Mouse (Mus musculus): Measurements from ENCODE around the gene D3Ertd751e. TPM values are rescaled to one million over a fixed set of nuclear protein-coding genes. Genes with fewer than 3 reads are reported as not detected.

The D3Ertd751e gene
- 4.1 and 11.2 TPM in 2 replicates for polyA plus RNA-seq (2011; ENCODE audit: insufficient read depth, insufficient read length, low replicate concordance, missing spikeins)

DNA sequence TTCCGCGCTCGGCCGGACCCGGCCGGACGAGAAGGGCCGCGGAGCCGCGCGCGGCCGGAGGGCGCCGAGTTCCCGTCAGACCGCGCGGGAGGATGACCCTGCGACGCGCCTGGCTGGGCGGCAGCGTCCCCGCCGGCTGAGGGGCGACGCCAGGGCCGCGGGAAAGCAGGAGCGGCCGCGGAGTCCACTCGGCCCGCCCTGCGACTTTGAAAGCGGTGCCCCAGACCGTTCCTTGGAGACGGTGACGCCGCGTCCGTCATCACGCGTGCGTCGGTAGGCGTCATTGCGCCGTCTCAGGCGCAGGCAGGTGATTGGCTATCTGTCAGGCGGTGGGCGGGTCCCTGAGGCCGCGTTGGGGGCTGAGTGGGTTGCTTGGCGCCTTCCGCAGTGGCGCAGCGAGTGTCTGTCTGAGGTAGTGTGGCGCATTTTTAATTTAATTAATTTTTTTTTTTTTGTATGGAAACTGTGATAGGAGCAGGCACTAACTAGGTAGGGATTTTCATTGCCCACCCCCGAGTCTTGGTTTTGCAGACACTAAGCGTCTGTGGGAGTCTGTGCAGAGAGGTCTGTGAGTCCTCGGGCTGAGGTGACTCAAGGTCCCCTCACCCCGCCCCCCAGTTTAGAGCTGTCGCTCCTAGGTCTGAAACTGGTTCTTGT, at the start of gene D3Ertd751e, which contains the start of gene Sclt1:
TSS of gene D3Ertd751e (plus strand) at position 334 of the 657 bp plus-strand sequence.
TSS of gene Sclt1 (minus strand) at position 237 of the 657 bp plus-strand sequence.
- WGBS, result under 1% methylated on average over 66 of the region's 66 CpGs
- Histone ChIP-seq H3K4me3 (replicated peaks; ENCODE audit: control insufficient read depth, low read depth, low read length) (peak within 1 kb of the TSS; percentile 80), H3K4me1 (ENCODE audit: control insufficient read depth, insufficient read depth, low read length) (peaks cover 2% of the 10 kb centered on the region; the same call in 1 of the 2 replicates), H3K27ac (ENCODE audit: control insufficient read depth, insufficient read depth, low read depth, low read length, poor library complexity) (peak within 1 kb of the TSS; percentile 92)
- TF ChIP-seq CTCF (IDR thresholded peaks at IDR 0.05; ENCODE audit: control insufficient read depth, insufficient read depth, low read length) (no peak), POLR2A (IDR thresholded peaks at IDR 0.05; ENCODE audit: borderline replicate concordance, control insufficient read depth, low read depth, low read length) (peak; percentile 83)

DNA sequence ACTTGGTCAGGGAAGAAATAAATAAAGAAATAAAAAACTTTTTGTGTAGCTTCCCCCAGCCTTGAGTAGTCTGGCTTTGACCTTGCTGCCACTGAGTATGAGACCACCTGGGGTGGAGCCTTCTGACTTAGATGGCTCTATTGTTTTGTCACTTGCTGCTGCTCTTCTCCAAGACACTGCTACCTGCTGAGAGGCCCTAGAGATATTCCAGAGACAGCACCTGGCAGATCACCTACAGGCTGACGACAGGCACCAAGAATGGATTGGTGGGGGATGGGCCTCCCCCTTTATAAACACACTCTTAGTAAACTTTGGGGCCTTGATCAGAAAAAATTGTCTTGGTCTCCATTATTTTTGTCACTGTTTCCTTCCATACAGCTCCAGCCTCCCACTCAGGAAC, 46.7 kb upstream of the D3Ertd751e start:
- Histone ChIP-seq H3K4me1 (ENCODE audit: control insufficient read depth, insufficient read depth, low read length) (no peaks in the 10 kb centered on the region), H3K4me3 (replicated peaks; ENCODE audit: control insufficient read depth, low read depth, low read length) (no peak overlapping the region), H3K27ac (ENCODE audit: control insufficient read depth, insufficient read depth, low read depth, low read length, poor library complexity) (no peak overlapping the region)
- TF ChIP-seq POLR2A (IDR thresholded peaks at IDR 0.05; ENCODE audit: borderline replicate concordance, control insufficient read depth, low read depth, low read length), result no peak
- TF ChIP-seq CTCF (IDR thresholded peaks at IDR 0.05; ENCODE audit: control insufficient read depth, insufficient read depth, low read length), result no peak
- 89% methylated on average over 1 of the region's 1 CpGs for WGBS

DNA sequence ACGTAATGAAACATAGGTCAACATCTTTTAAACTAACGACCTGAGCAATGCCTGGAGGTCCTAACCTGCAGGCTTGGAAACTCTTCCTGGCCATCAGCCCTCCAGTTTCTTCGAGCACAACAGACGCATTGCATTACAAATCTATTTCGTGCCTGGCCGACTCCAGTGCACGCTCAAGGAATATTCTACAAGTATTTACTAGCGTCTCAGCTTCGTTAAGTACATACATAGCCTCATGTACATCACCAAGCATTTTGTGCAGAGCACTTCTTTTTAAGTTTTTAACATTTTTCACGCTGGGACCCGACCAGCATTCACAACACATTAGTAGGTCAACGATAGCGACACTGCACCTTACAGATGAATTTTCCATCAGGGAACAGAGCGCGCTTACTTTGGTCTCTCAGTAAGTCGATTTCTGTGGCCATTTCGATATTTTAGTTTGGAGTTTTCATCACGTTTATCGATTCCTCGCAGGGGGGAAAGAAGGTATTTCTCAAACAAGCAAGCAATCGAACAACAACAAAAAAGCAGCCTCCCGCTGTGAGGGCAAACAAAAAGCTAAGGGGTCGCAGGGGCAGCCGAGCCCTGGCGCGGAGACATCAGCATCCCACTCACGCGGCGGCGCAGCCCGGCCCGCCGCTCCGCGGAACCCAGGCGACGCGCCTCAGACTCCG, 672 bp upstream of the D3Ertd751e start:
- H3K27ac ChIP-seq (ENCODE audit: control insufficient read depth, insufficient read depth, low read depth, low read length, poor library complexity), result peak overlapping the region; percentile 92
- TF ChIP-seq POLR2A (IDR thresholded peaks at IDR 0.05; ENCODE audit: borderline replicate concordance, control insufficient read depth, low read depth, low read length) (no peak), CTCF (IDR thresholded peaks at IDR 0.05; ENCODE audit: control insufficient read depth, insufficient read depth, low read length) (no peak)
- WGBS, result under 1% methylated on average over 39 of the region's 39 CpGs

DNA sequence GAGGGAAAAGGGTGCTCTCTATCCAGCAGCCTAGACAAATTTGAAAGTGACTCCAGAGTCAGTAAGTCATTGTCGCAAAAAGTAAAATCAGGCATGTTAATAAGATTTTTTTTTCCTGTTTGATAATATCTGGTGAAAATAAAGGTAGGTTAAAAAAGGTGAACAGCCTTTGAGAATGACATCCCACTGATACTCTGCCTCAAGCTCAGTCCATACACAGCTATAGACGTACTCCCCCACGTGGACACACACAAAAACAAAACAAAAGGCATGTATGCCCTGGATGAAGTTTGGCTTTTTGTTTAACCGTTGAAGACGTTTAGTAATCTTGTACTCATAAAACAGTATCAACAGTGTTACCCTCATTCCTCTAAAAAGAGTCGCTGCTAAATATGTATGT, 1.0 kb downstream of the D3Ertd751e start:
- no peak overlapping the region for H3K4me3 ChIP-seq (replicated peaks; ENCODE audit: control insufficient read depth, low read depth, low read length)
- H3K27ac ChIP-seq (ENCODE audit: control insufficient read depth, insufficient read depth, low read depth, low read length, poor library complexity), result no peak overlapping the region
- peaks cover 2% of the 10 kb centered on the region; the same call in 1 of the 2 replicates for H3K4me1 ChIP-seq (ENCODE audit: control insufficient read depth, insufficient read depth, low read length)
- WGBS, result 23% methylated on average over 6 of the region's 6 CpGs
- TF ChIP-seq CTCF (IDR thresholded peaks at IDR 0.05; ENCODE audit: control insufficient read depth, insufficient read depth, low read length) (no peak), POLR2A (IDR thresholded peaks at IDR 0.05; ENCODE audit: borderline replicate concordance, control insufficient read depth, low read depth, low read length) (no peak)

More for the DNA sequence above, 672 bp upstream of the D3Ertd751e start:
- Histone ChIP-seq H3K4me1 (ENCODE audit: control insufficient read depth, insufficient read depth, low read length) (peaks cover 2% of the 10 kb centered on the region; the same call in 1 of the 2 replicates), H3K4me3 (replicated peaks; ENCODE audit: control insufficient read depth, low read depth, low read length) (peak overlapping the region; percentile 80)

DNA sequence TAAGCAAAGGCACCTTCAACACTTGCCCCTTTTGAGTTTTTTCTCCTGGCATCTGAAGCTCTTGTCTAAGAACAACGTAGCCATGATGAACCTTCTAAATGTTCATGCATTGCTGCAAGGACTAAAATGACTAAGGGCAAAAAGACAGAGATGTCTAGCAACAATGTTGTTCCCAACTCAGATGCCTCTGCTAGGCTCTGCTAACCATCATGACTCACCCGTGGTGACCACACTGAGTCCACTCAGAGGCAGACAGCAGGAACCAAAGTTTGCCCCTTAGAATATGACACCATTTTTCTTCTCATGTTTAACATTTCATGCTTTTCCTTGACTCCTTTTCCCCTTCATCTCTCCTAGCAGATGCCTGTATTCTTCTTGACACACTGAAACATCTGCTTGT, 12.1 kb downstream of the D3Ertd751e start:
- WGBS, result 73% methylated on average over 2 of the region's 2 CpGs
- H3K27ac ChIP-seq (ENCODE audit: control insufficient read depth, insufficient read depth, low read depth, low read length, poor library complexity), result no peak overlapping the region
- no peaks in the 10 kb centered on the region for H3K4me1 ChIP-seq (ENCODE audit: control insufficient read depth, insufficient read depth, low read length)
- H3K4me3 ChIP-seq (replicated peaks; ENCODE audit: control insufficient read depth, low read depth, low read length), result no peak overlapping the region
- no peak for TF ChIP-seq POLR2A (IDR thresholded peaks at IDR 0.05; ENCODE audit: borderline replicate concordance, control insufficient read depth, low read depth, low read length)
- TF ChIP-seq CTCF (IDR thresholded peaks at IDR 0.05; ENCODE audit: control insufficient read depth, insufficient read depth, low read length), result no peak

DNA sequence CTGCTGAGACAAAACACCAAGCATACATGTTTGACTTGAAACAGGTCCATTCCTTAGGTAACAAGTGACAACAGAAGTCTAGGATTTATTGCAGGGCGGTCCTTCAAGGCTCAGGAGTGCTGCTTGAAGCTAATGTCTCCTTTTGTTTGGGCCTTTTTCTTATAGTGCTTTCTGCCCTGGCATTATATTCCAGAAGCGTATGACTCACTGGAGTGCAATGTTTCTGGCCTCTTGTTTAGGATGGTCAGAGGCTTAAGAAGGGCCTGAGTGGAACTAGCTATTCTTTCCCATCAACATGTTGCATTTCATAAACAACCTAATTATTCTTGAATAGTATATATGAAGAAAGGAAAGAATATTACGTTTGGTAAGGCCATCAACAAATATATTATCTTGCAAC, 19.7 kb downstream of the D3Ertd751e start:
- Histone ChIP-seq H3K4me3 (replicated peaks; ENCODE audit: control insufficient read depth, low read depth, low read length) (no peak overlapping the region), H3K27ac (ENCODE audit: control insufficient read depth, insufficient read depth, low read depth, low read length, poor library complexity) (no peak overlapping the region), H3K4me1 (ENCODE audit: control insufficient read depth, insufficient read depth, low read length) (no peaks in the 10 kb centered on the region)
- WGBS, result 80% methylated on average over 3 of the region's 3 CpGs
- TF ChIP-seq CTCF (IDR thresholded peaks at IDR 0.05; ENCODE audit: control insufficient read depth, insufficient read depth, low read length) (no peak), POLR2A (IDR thresholded peaks at IDR 0.05; ENCODE audit: borderline replicate concordance, control insufficient read depth, low read depth, low read length) (no peak)

DNA sequence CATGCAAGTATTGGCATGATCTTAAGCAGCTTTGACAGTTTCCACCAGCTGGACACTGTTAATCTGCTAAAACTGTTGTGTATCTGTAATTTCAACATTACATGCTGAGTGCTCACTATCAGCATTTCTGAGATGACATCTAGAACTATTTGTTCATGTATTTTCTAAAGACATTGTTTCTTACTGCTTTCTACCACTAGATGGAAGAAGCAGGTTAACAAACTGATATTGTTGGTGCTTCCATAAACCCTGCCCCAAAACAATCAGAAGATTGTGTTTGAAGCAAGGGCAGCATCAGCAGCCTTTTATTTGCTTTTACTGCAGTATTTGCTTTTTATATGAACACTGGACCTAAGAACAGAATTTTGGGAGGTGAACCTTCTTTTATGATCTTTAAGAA, 70.0 kb downstream of the D3Ertd751e start:
- Histone ChIP-seq H3K27ac (ENCODE audit: control insufficient read depth, insufficient read depth, low read depth, low read length, poor library complexity) (no peak overlapping the region), H3K4me3 (replicated peaks; ENCODE audit: control insufficient read depth, low read depth, low read length) (no peak overlapping the region), H3K4me1 (ENCODE audit: control insufficient read depth, insufficient read depth, low read length) (no peaks in the 10 kb centered on the region)
- TF ChIP-seq POLR2A (IDR thresholded peaks at IDR 0.05; ENCODE audit: borderline replicate concordance, control insufficient read depth, low read depth, low read length), result no peak
- TF ChIP-seq CTCF (IDR thresholded peaks at IDR 0.05; ENCODE audit: control insufficient read depth, insufficient read depth, low read length), result no peak

Other genes with a start within 250 kb of the D3Ertd751e start
- 4.7 and 13.1 TPM in 2 replicates for gene Jade1, start 186.9 kb upstream of the D3Ertd751e start, polyA plus RNA-seq (2011; ENCODE audit: insufficient read depth, insufficient read length, low replicate concordance, missing spikeins)
- 5.1 and 7.7 TPM in 2 replicates for gene Sclt1, start 97 bp upstream of the D3Ertd751e start, polyA plus RNA-seq (2011; ENCODE audit: insufficient read depth, insufficient read length, low replicate concordance, missing spikeins)

All from bone marrow, adult 2 months (tissue).